Mouse (Mus musculus) skeletal muscle tissue, adult 2 months (tissue): ENCODE data around the gene Cdk12.

Experiments used
- DNase-seq: peaks from one replicate; pipeline ENCODE4 v3.0.0-alpha.2; 2012; ENCODE audit warnings: low read depth, low spot score

The Cdk12 gene

DNA sequence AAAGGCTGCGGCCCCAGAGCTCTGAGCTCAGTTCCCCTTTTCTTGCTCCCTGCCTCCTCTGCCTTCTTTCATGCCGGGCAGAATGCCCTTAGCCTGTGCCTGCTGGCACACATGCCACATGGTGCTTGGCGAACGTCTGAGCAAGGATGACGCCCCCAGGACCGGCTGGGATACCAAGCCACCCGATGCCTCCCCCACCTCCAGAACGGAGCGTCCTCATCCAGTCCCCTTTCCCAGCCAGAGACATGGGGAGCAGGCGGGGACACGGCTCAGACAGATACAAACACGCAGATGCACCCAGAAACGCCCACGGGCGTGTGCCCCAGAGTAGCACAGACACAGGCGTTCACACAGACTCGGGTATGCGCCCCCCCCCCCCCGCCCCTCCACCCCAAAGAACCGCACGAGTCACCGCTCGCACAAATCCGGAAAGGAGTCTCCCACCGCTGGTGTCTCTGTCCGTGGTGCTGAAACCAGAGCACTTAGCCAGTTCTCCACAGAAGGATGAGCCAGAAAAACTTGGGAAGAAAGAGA is 111.0 kb downstream of the Cdk12 start:
- DNase-seq: peak; percentile 22

DNA sequence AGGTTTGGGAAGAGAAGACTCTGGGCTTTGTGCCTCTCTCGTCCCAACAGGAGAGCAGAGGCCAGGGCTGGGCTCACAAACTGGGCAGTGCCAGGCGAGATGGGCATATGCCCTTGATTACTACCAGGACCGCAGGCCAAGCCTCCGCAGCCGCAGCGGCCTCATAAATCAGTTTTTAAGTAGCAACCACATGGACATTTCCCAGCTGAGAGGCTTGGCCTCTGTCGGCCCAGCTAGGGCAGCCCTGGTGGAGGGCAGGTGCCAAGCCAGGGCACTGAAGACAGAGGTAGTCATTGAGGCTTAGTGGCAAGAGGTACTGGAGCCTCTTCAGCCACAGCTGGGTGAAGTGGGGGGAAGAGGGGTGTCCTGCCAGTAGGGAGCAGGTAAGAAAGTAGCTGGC is 114.6 kb downstream of the Cdk12 start:
- DNase-seq: no peak

- no peak for DNase-seq
Observed at GRCm38 (mm10) chr11:98318421-98319116, 115.7 kb downstream of the Cdk12 start.

DNA sequence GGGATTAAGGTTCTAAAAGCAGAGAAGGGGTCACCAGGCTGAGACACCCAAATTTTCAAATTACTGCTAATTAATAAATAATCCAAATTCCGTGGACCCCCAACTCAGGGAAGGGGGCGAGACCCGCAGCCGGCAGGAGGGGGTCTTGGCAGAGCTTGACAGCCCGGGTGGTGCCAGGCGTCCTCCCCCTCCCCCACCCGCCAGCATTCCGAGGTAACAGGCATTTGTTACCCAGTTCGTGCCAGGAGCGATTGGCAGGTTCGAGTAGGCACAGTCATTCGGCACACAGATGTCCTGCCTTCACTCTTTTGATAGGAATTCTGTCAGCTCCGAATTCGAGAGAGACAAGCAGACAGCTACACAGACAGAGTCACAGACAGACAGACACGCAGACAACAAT is 116.3 kb downstream of the Cdk12 start:
- DNase-seq: no peak

DNA sequence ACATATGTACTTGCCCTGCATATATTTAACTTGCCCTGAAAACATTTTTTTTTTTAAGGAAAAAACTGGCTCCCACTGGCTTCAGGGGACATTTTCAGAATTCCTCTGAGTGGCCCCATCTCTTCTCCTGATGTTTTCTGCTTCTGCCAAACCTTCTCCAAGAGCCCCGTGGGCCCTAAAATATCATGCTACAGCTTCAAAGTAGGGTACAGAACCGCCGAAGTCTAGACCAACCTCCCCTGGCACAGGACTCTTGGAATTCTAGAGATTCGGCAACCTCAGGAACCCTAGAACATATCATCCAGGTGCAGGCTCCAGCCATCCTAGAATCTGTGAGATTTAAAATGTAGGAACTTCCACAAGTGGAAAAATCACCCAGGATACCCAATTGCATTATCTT is 116.7 kb downstream of the Cdk12 start:
- no peak for DNase-seq

DNA sequence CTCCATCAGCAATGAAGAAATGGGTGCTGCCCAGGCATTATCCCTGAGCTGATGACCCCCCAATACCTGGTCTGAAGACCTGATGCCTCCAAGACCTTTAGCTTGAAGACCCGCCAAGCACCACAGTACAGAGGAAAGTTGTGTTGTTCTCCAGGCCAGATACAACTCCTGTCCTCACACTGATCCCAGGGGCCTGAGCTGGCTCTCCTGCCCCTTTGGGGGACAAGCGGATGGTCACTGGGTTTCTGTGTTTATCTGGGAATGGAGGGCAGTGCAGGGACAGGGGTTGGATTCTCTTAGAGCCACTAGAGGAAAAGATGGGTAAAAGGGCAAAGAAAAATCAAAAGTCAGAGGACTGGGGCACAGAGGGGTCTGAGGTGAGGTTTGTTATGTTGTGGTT is 117.1 kb downstream of the Cdk12 start:
- no peak for DNase-seq

GRCm38 (mm10) chr11:98320381-98320780 is 117.5 kb downstream of the Cdk12 start:
- no peak for DNase-seq

DNA sequence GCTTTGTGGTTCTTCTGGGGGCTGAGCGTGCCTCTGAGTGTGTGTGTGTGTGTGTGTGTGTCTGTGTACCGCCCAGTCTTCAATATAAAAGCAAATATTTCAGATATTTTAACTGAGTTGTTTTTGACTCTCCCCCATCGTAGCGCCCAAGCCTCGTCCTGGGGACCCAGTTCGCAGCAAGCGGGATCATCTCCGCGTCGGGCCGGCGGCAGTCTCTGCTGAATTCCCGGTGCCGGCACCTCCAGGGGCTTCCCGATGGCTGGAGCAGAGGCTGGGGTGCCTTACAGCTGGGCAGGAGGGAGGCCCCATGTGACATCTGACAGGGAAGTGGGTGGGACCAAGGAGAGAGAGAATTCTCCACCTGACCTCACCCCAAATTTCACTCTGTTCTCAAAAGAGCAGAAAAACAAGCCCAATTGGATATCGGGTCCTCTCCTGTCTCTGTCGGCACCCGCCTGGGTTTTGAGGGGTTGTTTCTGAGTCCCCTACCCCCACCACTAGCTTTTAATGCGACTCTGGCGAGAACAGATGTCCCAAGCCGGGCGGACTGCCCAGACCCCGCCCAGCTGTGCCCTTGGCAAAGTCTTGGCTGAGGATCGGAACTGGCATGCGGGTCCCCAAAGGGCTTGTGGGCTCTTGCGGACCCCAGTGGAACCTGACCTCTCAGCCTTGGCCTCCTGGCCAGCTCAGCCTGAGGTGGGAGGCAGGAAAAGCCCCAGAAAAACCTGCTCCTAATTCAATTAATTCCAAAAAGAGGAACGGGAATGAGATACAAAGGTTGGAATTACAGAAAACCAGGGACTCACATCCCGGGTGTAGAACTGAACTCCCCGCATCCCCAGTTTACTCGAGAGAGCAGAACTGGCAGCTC is 118.2 kb downstream of the Cdk12 start:
- no peak for DNase-seq

- no peak for DNase-seq
Observed at GRCm38 (mm10) chr11:98321677-98322003, 118.8 kb downstream of the Cdk12 start.

DNA sequence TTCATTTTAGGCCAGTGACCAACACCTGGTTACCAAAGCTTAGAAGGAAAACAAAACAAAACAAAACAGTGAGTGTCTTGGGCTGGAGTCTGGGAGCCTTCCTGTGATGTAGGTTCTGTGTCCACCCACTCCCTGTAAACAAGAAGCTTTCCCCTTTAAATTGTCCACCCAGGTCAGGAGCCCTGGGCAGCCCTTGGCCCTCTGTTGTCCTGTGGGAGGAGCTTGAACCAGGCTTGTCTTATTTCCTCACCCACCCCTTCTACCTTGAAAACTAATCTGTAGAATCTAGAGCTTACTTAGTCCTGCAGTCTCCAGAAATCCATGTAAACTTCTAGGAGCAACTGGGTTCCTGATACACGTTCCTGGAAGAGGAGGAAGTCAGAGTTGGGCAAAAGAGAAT is 119.3 kb downstream of the Cdk12 start:
- no peak for DNase-seq

GRCm38 (mm10) chr11:98323136-98323866 is 120.4 kb downstream of the Cdk12 start:
- no peak for DNase-seq

GRCm38 (mm10) chr11:98323933-98324332 is 121.1 kb downstream of the Cdk12 start:
- DNase-seq: no peak

DNA sequence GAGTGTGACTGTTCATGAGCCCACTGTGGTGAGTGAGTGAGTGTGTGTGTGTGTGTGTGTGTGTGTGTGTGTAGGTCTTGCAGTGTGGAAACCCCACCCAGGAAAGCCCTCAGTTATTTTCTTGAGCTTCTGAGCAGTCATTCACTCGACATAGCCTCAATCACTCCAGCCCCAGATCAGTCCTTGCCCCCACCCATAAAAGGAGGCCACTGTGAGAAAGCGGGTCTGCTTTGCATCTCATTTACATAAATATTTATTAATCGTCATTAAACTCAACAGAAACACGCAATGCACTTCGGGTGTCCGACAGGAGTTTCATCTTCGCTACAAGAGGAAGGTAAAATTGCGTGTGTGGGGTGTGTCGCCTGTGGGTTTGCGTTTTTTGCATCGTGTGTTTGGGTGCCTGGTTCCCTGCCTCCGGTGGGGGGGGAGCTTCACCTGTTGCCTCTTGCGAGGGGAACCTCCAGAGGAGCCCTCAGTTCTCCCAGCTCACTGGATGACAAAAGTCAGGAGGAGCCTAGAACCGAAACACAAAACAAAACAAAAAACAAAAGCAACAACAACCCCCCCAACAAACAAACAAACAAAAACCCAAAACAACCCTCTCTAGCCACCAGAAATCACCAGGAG is 122.4 kb downstream of the Cdk12 start:
- DNase-seq: no peak

- no peak for DNase-seq
Observed at GRCm38 (mm10) chr11:98325821-98326218, 123.0 kb downstream of the Cdk12 start.

DNA sequence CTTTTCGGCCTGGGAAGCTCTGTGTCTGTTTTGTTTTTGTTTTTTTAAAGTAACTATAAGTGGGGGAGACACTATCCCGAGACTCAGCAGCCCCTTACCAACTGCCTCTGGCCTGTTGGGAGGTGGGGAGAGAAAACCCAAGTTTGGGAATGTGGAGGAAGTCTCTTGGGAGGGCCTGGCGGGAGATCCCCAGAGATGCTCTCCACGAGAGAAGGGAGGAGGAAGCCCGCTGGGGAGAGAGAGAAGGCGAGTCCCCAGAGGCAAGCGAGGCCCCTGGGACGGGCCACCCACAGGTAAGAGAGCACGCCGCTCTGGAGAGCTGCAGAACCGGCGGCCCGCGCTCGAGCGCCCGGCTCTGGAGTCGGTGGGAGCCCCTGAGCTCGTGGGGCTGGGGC is 123.9 kb downstream of the Cdk12 start:
- DNase-seq: no peak

GRCm38 (mm10) chr11:98327136-98328030 is 124.5 kb downstream of the Cdk12 start:
- no peak for DNase-seq

DNA sequence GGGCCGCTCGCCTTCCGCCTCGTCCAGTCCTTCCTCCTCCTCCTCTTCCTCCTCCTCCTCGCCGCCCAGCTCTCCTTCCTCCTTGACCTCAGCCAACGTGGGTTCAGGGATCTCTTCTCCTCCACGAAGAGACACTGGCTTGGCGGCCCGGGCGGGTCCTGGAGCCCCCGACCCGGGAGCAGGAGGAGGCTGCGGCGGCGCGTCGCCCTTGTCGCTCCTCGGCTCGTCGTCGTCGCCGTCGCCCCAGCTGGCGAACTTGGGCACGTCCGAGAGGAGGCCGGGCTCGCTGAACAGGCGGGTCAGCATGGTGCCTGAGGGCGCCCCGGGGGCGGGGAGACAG is 125.1 kb downstream of the Cdk12 start:
- DNase-seq: no peak
